Mouse (Mus musculus) bone marrow, adult 2 months (tissue): ENCODE data around the gene Ncoa5.

Source experiments
- CTCF ChIP-seq: fragments of 200-500 bp; IDR thresholded peaks from 2 replicates; pipeline ENCODE4 v1.5.1; 2011; ENCODE audit warnings: low read length, control low read depth; ENCODE audit not compliant: control insufficient read depth, insufficient read depth
- POLR2A ChIP-seq: fragments of 200-500 bp; IDR thresholded peaks from 2 replicates; pipeline ENCODE4 v1.6.1; 2011; ENCODE audit warnings: low read depth, mild to moderate bottlenecking, control low read depth, low read length, borderline replicate concordance; ENCODE audit not compliant: control insufficient read depth

DNA sequence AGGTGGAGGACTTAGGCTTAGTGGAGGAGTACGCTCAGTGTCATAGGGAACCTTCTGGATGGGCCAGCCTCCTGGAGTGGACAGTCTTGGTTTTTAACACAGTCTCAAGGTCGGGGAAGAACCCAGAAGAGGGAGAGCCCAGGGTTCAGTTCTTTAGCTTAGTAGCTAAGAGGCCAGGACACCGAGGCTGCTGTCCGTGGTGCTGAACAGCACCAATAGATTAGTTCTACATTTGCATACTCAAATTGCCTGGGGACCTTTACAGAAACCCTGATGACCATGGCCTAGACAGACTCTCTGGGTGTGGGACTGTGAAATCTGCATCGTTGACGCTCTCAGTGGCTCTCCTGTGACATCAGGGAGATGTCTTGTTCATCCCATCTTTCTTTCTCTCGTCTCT lies 54.9 kb downstream of the Ncoa5 start:
- TF ChIP-seq CTCF = no peak
- TF ChIP-seq POLR2A = no peak
